Mouse (Mus musculus): Measurements from ENCODE around the gene Pcmt1. TPM values are rescaled to one million over a fixed set of nuclear protein-coding genes. Genes with fewer than 3 reads are reported as not detected.
"Not testable (repeated sequence)": the region's sequence is repeated elsewhere in the genome, so short reads cannot be mapped to it uniquely, and the experiment has no call there.

The Pcmt1 gene
- polyA plus RNA-seq, 1 experiment from 2014 or later: 110 TPM

GRCm38 (mm10) chr10:7622378-7622777 lies 58.6 kb downstream of the Pcmt1 start:
- Histone ChIP-seq H3K27me3 (ENCODE audit: control insufficient read depth, insufficient read depth, low read length) (no peaks in the 10 kb centered on the region), H3K9me3 (replicated peaks; ENCODE audit: control insufficient read depth, low read length) (no peaks in the 10 kb centered on the region), H3K4me3 (replicated peaks; ENCODE audit: low read length) (no peak overlapping the region), H3K27ac (ENCODE audit: low read length) (no peak overlapping the region), H3K9ac (ENCODE audit: low read length) (no peak overlapping the region), H3K36me3 (ENCODE audit: control insufficient read depth, insufficient read depth, low read length) (no peaks in the 10 kb centered on the region), H3K4me1 (ENCODE audit: control insufficient read depth, insufficient read depth, low read length) (no peaks in the 10 kb centered on the region), H3K4me2 (ENCODE audit: low read depth, low read length) (no peak overlapping the region)
- ATAC-seq (ENCODE audit: insufficient read depth, low FRiP score): no peak
- WGBS: 81% methylated on average over 3 of the region's 3 CpGs

- Histone ChIP-seq H3K9me3 (replicated peaks; ENCODE audit: control insufficient read depth, low read length) (no peaks in the 10 kb centered on the region), H3K27me3 (ENCODE audit: control insufficient read depth, insufficient read depth, low read length) (no peaks in the 10 kb centered on the region), H3K36me3 (ENCODE audit: control insufficient read depth, insufficient read depth, low read length) (no peaks in the 10 kb centered on the region), H3K9ac (ENCODE audit: low read length) (no peak overlapping the region), H3K4me1 (ENCODE audit: control insufficient read depth, insufficient read depth, low read length) (no peaks in the 10 kb centered on the region), H3K27ac (ENCODE audit: low read length) (no peak overlapping the region), H3K4me3 (replicated peaks; ENCODE audit: low read length) (no peak overlapping the region), H3K4me2 (ENCODE audit: low read depth, low read length) (no peak overlapping the region)
- 85% methylated on average over 5 of the region's 5 CpGs for WGBS
- no peak for ATAC-seq (ENCODE audit: insufficient read depth, low FRiP score)
Observed at GRCm38 (mm10) chr10:7620723-7621122, 60.2 kb downstream of the Pcmt1 start.

DNA sequence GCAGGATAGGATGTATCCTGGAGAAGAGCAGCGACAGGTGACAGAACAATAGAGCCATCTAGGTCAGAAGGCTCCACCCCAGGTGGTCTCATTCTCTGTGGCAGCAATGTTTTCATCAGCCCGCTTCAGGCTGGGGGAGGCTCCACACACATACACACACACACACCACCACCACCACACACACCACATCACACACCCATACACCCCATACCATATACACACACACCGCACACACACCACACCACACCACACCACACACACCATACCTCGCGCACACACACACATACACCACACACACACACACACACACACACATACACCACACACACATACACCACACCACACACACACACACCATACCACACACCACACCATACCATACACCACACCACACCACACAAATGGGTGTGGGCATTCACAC lies 61.1 kb downstream of the Pcmt1 start:
- Histone ChIP-seq H3K9me3 (replicated peaks; ENCODE audit: control insufficient read depth, low read length) (peaks cover under 1% of the 10 kb centered on the region; the same call in 1 of the 2 replicates), H3K4me2 (ENCODE audit: low read depth, low read length) (no peak overlapping the region), H3K4me3 (replicated peaks; ENCODE audit: low read length) (no peak overlapping the region), H3K36me3 (ENCODE audit: control insufficient read depth, insufficient read depth, low read length) (no peaks in the 10 kb centered on the region), H3K9ac (ENCODE audit: low read length) (no peak overlapping the region), H3K4me1 (ENCODE audit: control insufficient read depth, insufficient read depth, low read length) (no peaks in the 10 kb centered on the region), H3K27me3 (ENCODE audit: control insufficient read depth, insufficient read depth, low read length) (no peaks in the 10 kb centered on the region), H3K27ac (ENCODE audit: low read length) (no peak overlapping the region)
- ATAC-seq (ENCODE audit: insufficient read depth, low FRiP score): no peak; the same call in 1 of the 2 replicates
- WGBS: 81% methylated on average over 5 of the region's 5 CpGs

DNA sequence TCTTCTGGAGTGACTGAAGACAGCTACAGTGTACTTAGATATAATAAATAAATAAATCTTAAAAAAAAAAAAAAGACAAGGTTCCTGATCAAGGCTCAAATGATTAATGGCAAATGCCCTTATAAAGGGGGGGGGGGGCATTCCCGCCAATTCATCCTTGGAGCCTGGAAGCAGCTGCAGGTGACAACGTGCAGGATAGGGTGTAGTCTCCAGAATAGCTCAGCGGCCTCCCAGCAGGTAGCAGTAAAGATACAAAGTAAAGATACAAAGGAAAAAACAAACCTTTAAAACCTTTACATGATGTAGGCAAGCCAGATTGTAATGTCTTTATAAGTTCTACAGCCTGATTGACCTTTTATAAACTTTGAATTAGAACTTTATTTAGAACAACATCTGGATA lies 63.4 kb downstream of the Pcmt1 start:
- not testable (repeated sequence) for ATAC-seq (ENCODE audit: insufficient read depth, low FRiP score); H3K27ac ChIP-seq (ENCODE audit: low read length); H3K4me2 ChIP-seq (ENCODE audit: low read depth, low read length); H3K9ac ChIP-seq (ENCODE audit: low read length); H3K9me3 ChIP-seq (replicated peaks; ENCODE audit: control insufficient read depth, low read length); H3K36me3 ChIP-seq (ENCODE audit: control insufficient read depth, insufficient read depth, low read length); H3K4me1 ChIP-seq (ENCODE audit: control insufficient read depth, insufficient read depth, low read length); H3K27me3 ChIP-seq (ENCODE audit: control insufficient read depth, insufficient read depth, low read length); H3K4me3 ChIP-seq (replicated peaks; ENCODE audit: low read length)
- WGBS: 69% methylated on average over 3 of the region's 3 CpGs

DNA sequence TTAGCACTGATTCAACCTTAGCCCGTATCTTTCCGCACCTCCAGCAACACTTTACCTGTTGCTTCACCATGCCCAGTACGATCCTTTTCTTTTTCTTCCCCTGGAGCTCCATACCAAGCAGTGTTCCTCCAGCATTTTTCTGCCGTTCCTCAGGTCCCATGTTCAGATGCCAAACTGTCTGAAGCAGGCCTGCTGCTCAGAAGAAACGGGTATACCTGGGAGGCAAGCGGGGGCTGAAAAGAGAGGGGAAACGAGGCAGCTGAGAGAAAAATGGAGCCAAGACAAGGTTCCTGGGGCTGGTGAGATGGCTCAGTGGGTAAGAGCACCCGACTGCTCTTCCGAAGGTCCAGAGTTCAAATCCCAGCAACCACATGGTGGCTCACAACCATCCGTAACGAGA lies 63.8 kb downstream of the Pcmt1 start:
- H3K4me3 ChIP-seq (replicated peaks; ENCODE audit: low read length); H3K36me3 ChIP-seq (ENCODE audit: control insufficient read depth, insufficient read depth, low read length); H3K9ac ChIP-seq (ENCODE audit: low read length); H3K9me3 ChIP-seq (replicated peaks; ENCODE audit: control insufficient read depth, low read length); H3K4me2 ChIP-seq (ENCODE audit: low read depth, low read length); ATAC-seq (ENCODE audit: insufficient read depth, low FRiP score); H3K4me1 ChIP-seq (ENCODE audit: control insufficient read depth, insufficient read depth, low read length); H3K27me3 ChIP-seq (ENCODE audit: control insufficient read depth, insufficient read depth, low read length); H3K27ac ChIP-seq (ENCODE audit: low read length): not testable (repeated sequence)
- WGBS: 92% methylated on average over 9 of the region's 11 CpGs

DNA sequence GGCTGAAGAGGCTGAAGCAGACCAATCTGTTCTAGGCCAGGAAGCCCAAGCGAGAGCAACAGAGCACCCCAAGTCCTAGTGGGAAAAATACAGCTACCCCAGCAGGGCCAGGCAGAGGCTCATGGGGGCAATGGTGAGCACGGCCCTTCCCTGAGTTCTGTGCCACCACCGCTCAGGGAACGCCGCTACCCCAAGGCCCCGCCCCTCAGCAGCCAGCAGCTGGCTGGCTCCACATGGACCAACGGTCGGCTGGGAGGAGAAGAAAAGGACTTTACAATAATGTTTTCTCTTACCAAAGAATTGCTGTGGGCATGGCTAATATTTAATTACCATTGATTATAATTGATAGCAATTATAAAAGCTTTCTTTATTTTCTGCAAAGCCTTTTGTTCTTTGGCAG lies 66.1 kb downstream of the Pcmt1 start:
- no peaks in the 10 kb centered on the region for H3K36me3 ChIP-seq (ENCODE audit: control insufficient read depth, insufficient read depth, low read length)
- no peak overlapping the region for H3K9ac ChIP-seq (ENCODE audit: low read length)
- WGBS: 79% methylated on average over 8 of the region's 8 CpGs
- H3K4me1 ChIP-seq (ENCODE audit: control insufficient read depth, insufficient read depth, low read length): no peaks in the 10 kb centered on the region
- no peak overlapping the region for H3K4me2 ChIP-seq (ENCODE audit: low read depth, low read length)
- no peak overlapping the region for H3K27ac ChIP-seq (ENCODE audit: low read length)
- no peaks in the 10 kb centered on the region for H3K27me3 ChIP-seq (ENCODE audit: control insufficient read depth, insufficient read depth, low read length)
- no peak overlapping the region for H3K4me3 ChIP-seq (replicated peaks; ENCODE audit: low read length)
- peaks cover 4% of the 10 kb centered on the region; the same call in 1 of the 2 replicates for H3K9me3 ChIP-seq (replicated peaks; ENCODE audit: control insufficient read depth, low read length)
- ATAC-seq (ENCODE audit: insufficient read depth, low FRiP score): no peak

GRCm38 (mm10) chr10:7612210-7612609 lies 68.7 kb downstream of the Pcmt1 start:
- not testable (repeated sequence) for H3K4me3 ChIP-seq (replicated peaks; ENCODE audit: low read length); H3K9ac ChIP-seq (ENCODE audit: low read length); ATAC-seq (ENCODE audit: insufficient read depth, low FRiP score); H3K27me3 ChIP-seq (ENCODE audit: control insufficient read depth, insufficient read depth, low read length); H3K27ac ChIP-seq (ENCODE audit: low read length); H3K36me3 ChIP-seq (ENCODE audit: control insufficient read depth, insufficient read depth, low read length); H3K4me2 ChIP-seq (ENCODE audit: low read depth, low read length); H3K4me1 ChIP-seq (ENCODE audit: control insufficient read depth, insufficient read depth, low read length); H3K9me3 ChIP-seq (replicated peaks; ENCODE audit: control insufficient read depth, low read length)

- Histone ChIP-seq H3K36me3 (ENCODE audit: control insufficient read depth, insufficient read depth, low read length) (no peaks in the 10 kb centered on the region), H3K27ac (ENCODE audit: low read length) (no peak overlapping the region), H3K4me2 (ENCODE audit: low read depth, low read length) (no peak overlapping the region), H3K4me1 (ENCODE audit: control insufficient read depth, insufficient read depth, low read length) (no peaks in the 10 kb centered on the region), H3K4me3 (replicated peaks; ENCODE audit: low read length) (no peak overlapping the region), H3K27me3 (ENCODE audit: control insufficient read depth, insufficient read depth, low read length) (no peaks in the 10 kb centered on the region), H3K9me3 (replicated peaks; ENCODE audit: control insufficient read depth, low read length) (peaks cover 4% of the 10 kb centered on the region; the same call in 1 of the 2 replicates), H3K9ac (ENCODE audit: low read length) (no peak overlapping the region)
- WGBS: 69% methylated on average over 6 of the region's 6 CpGs
- ATAC-seq (ENCODE audit: insufficient read depth, low FRiP score): no peak
Observed at GRCm38 (mm10) chr10:7611647-7612046, 69.3 kb downstream of the Pcmt1 start.

- no peak for ATAC-seq (ENCODE audit: insufficient read depth, low FRiP score)
- Histone ChIP-seq H3K4me1 (ENCODE audit: control insufficient read depth, insufficient read depth, low read length) (no peaks in the 10 kb centered on the region), H3K4me3 (replicated peaks; ENCODE audit: low read length) (no peak overlapping the region), H3K9me3 (replicated peaks; ENCODE audit: control insufficient read depth, low read length) (no peaks in the 10 kb centered on the region), H3K36me3 (ENCODE audit: control insufficient read depth, insufficient read depth, low read length) (no peaks in the 10 kb centered on the region), H3K4me2 (ENCODE audit: low read depth, low read length) (no peak overlapping the region), H3K27me3 (ENCODE audit: control insufficient read depth, insufficient read depth, low read length) (no peaks in the 10 kb centered on the region), H3K9ac (ENCODE audit: low read length) (no peak overlapping the region), H3K27ac (ENCODE audit: low read length) (no peak overlapping the region)
- 85% methylated on average over 17 of the region's 17 CpGs for WGBS
Observed at GRCm38 (mm10) chr10:7608611-7609010, 72.3 kb downstream of the Pcmt1 start.

DNA sequence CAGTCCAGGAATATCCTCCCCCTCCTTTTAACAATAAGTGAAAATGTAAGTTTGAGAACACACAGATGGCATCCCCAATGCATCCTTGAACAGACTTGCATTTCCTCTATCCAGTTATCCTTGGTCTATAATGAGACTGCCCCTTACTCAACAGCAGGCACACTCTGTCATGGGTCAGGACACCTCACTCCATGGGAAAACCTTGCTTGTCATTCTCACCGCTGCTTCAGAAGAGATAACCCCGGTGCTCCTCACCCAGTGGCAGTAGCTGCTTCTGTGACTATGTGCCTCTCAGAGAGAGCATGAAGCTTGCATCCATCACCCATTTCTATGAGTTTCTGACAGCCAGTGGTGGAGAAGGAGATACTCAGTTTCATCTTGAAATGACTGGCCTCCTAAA lies 74.5 kb downstream of the Pcmt1 start:
- Histone ChIP-seq H3K27me3 (ENCODE audit: control insufficient read depth, insufficient read depth, low read length) (no peaks in the 10 kb centered on the region), H3K9ac (ENCODE audit: low read length) (no peak overlapping the region), H3K4me2 (ENCODE audit: low read depth, low read length) (no peak overlapping the region), H3K4me1 (ENCODE audit: control insufficient read depth, insufficient read depth, low read length) (no peaks in the 10 kb centered on the region), H3K27ac (ENCODE audit: low read length) (no peak overlapping the region), H3K4me3 (replicated peaks; ENCODE audit: low read length) (no peak overlapping the region), H3K36me3 (ENCODE audit: control insufficient read depth, insufficient read depth, low read length) (no peaks in the 10 kb centered on the region), H3K9me3 (replicated peaks; ENCODE audit: control insufficient read depth, low read length) (no peaks in the 10 kb centered on the region)
- no peak for ATAC-seq (ENCODE audit: insufficient read depth, low FRiP score)
- 72% methylated on average over 2 of the region's 2 CpGs for WGBS

Data from stomach, embryonic 16.5 days (tissue).